Mouse (Mus musculus): ENCODE measurements around the gene Stxbp6. TPM values are rescaled to one million over a fixed set of nuclear protein-coding genes. Genes with fewer than 3 reads are reported as not detected.

Gene Stxbp6
- total RNA-seq, 2 experiments from 2014 or later = 14.9 to 19.2 TPM

- no peak for DNase-seq (ENCODE audit: low spot score in 2 of 2)
Observed at GRCm38 (mm10) chr12:44839594-44840373, 234.7 kb downstream of the Stxbp6 start.

GRCm38 (mm10) chr12:44835879-44836467 lies 238.5 kb downstream of the Stxbp6 start:
- no peak for DNase-seq (ENCODE audit: low spot score in 2 of 2)

GRCm38 (mm10) chr12:44811895-44812294 lies 262.6 kb downstream of the Stxbp6 start:
- DNase-seq (ENCODE audit: low spot score in 2 of 2) = no peak

- DNase-seq (ENCODE audit: low spot score in 2 of 2) = no peak
Observed at GRCm38 (mm10) chr12:44804213-44804612, 270.3 kb downstream of the Stxbp6 start.
